Mouse (Mus musculus) G1E (cell line): ENCODE results near the gene Tex33. TPM values are rescaled to one million over a fixed set of nuclear protein-coding genes. Genes with fewer than 3 reads are reported as not detected.
"Not testable (repeated sequence)": the region's sequence is repeated elsewhere in the genome, so short reads cannot be mapped to it uniquely, and the experiment has no call there.

Source experiments
- ATAC-seq: 2 replicates; pipeline ENCODE4 v1.8.0; 2016; ENCODE audit warnings: mild to moderate bottlenecking; ENCODE audit not compliant: insufficient number of reproducible peaks, poor library complexity, low FRiP score, severe bottlenecking; ENCODE audit errors: extremely low read depth
- DNase-seq: peaks from one replicate; pipeline ENCODE4 v3.0.0; 2012; ENCODE audit warnings: low spot score
- H3K27me3 ChIP-seq: 2 replicates; pipeline ENCODE4 v1.6.1; 2012; ENCODE audit warnings: mild to moderate bottlenecking, low read length, inconsistent platforms; ENCODE audit not compliant: insufficient read depth
- H3K36me3 ChIP-seq: replicated peaks from 2 replicates; pipeline ENCODE3; 2012; ENCODE audit warnings: mild to moderate bottlenecking, inconsistent platforms
- H3K4me1 ChIP-seq: 2 replicates; pipeline ENCODE4 v1.6.1; 2012; ENCODE audit warnings: low read depth, low read length, inconsistent platforms, mixed read lengths; ENCODE audit not compliant: insufficient read depth
- H3K4me3 ChIP-seq: 2 replicates; pipeline ENCODE4 v1.5.1; 2012; ENCODE audit warnings: low read depth, mild to moderate bottlenecking, inconsistent platforms, low read length, moderate library complexity, mixed read lengths
- H3K9me3 ChIP-seq: replicated peaks from 2 replicates; pipeline ENCODE4 v1.6.1; 2012; ENCODE audit warnings: inconsistent platforms
- CTCF ChIP-seq: IDR thresholded peaks from 2 replicates; pipeline ENCODE4 v1.5.1; 2012; ENCODE audit warnings: low read depth, low read length, inconsistent platforms, mixed read lengths
- GATA1 ChIP-seq: IDR thresholded peaks from 2 replicates; pipeline ENCODE4 v1.6.1; 2012; ENCODE audit warnings: borderline replicate concordance, low read length, inconsistent platforms, mixed read lengths
- GATA2 ChIP-seq: IDR thresholded peaks from 2 replicates; pipeline ENCODE4 v1.6.1; 2012; ENCODE audit warnings: low read depth, low read length, inconsistent platforms, borderline replicate concordance
- POLR2AphosphoS5 ChIP-seq: IDR thresholded peaks from 2 replicates; pipeline ENCODE4 v1.6.1; 2012; ENCODE audit warnings: low read depth, low read length, inconsistent platforms; ENCODE audit not compliant: insufficient replicate concordance
- TAL1 ChIP-seq: conservative IDR thresholded peaks from 2 replicates; pipeline ENCODE4 v1.6.1; 2012; ENCODE audit warnings: low read depth, low read length, inconsistent platforms, mixed read lengths
- polyA plus RNA-seq: library from polyadenylated mRNA; stranded (reverse); fragments of >175 nt; gene quantifications from 2 replicates; pipeline ENCODE4 v1.2.3, GENCODE M21; 2012
- total RNA-seq, 2 experiments: library from RNA; stranded (forward) in 1 of 2; stranded (reverse) in 1 of 2; fragments of 200-1000 nt in 1 of 2; fragments of >200 nt in 1 of 2; fragmentation: Nextera tagmentation in 1 of 2; gene quantifications; 2 replicates each; pipeline ENCODE4 v1.2.3; 2014 to 2017

The Tex33 gene
- total and polyA plus RNA-seq, 3 experiments = 0.49 TPM; not detected in 2

- ATAC-seq = no peak
- DNase-seq = no peak
- Histone ChIP-seq H3K27me3 (peaks cover 56% of the 10 kb centered on the region), H3K36me3 (peaks cover 27% of the 10 kb centered on the region), H3K4me3 (no peak overlapping the region), H3K4me1 (peaks cover 13% of the 10 kb centered on the region), H3K9me3 (no peaks in the 10 kb centered on the region)
- TF ChIP-seq TAL1 (no peak), POLR2AphosphoS5 (no peak), CTCF (no peak), GATA1 (no peak), GATA2 (no peak)
These were observed 44.0 kb downstream of the Tex33 start for GRCm38 (mm10) chr15:78351586-78352165.

- ATAC-seq (no peak), DNase-seq (no peak)
- TF ChIP-seq GATA1 = no peak
- no peak for TF ChIP-seq GATA2
- no peak for TF ChIP-seq CTCF
- no peak for TF ChIP-seq POLR2AphosphoS5
- TF ChIP-seq TAL1 = no peak
- Histone ChIP-seq H3K9me3 (no peaks in the 10 kb centered on the region), H3K4me1 (peaks cover 26% of the 10 kb centered on the region), H3K27me3 (peaks cover 66% of the 10 kb centered on the region), H3K4me3 (no peak overlapping the region), H3K36me3 (peaks cover 76% of the 10 kb centered on the region)
These were observed 51.1 kb downstream of the Tex33 start for GRCm38 (mm10) chr15:78344567-78344966.

DNA sequence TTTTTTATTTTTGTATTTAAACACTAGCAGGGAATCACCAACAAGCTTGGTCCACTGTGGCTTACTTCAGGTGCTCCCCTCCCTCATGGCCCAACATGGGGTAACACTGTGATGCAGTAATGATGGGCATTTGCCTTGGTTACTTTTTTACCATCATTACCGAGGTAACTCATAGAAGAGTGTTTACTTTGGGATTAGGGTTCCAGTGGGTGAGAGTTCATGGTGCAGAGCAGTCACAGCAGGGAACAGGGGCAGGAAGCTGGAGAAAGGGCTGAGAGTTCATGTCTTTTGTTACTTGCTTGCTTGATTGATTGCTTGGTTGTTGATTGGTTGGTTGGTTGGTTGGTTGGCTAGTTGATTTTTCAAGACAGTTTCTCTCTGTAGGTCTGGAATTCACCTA, 52.0 kb downstream of the Tex33 start:
- H3K27me3 ChIP-seq = peaks cover 68% of the 10 kb centered on the region
- H3K36me3 ChIP-seq = peaks cover 79% of the 10 kb centered on the region
- DNase-seq = no peak
- ATAC-seq = no peak
- peaks cover 30% of the 10 kb centered on the region for H3K4me1 ChIP-seq
- no peak overlapping the region for H3K4me3 ChIP-seq
- TF ChIP-seq POLR2AphosphoS5 = no peak
- TF ChIP-seq GATA1 = no peak
- no peak for TF ChIP-seq GATA2
- no peak for TF ChIP-seq CTCF
- TF ChIP-seq TAL1 = no peak
- no peaks in the 10 kb centered on the region for H3K9me3 ChIP-seq

GRCm38 (mm10) chr15:78340919-78341318, 54.8 kb downstream of the Tex33 start:
- not testable (repeated sequence) for H3K9me3 ChIP-seq, H3K4me3 ChIP-seq, DNase-seq, ATAC-seq
- peaks cover 75% of the 10 kb centered on the region for H3K36me3 ChIP-seq
- H3K27me3 ChIP-seq = peaks cover 60% of the 10 kb centered on the region
- peaks cover 37% of the 10 kb centered on the region for H3K4me1 ChIP-seq

DNA sequence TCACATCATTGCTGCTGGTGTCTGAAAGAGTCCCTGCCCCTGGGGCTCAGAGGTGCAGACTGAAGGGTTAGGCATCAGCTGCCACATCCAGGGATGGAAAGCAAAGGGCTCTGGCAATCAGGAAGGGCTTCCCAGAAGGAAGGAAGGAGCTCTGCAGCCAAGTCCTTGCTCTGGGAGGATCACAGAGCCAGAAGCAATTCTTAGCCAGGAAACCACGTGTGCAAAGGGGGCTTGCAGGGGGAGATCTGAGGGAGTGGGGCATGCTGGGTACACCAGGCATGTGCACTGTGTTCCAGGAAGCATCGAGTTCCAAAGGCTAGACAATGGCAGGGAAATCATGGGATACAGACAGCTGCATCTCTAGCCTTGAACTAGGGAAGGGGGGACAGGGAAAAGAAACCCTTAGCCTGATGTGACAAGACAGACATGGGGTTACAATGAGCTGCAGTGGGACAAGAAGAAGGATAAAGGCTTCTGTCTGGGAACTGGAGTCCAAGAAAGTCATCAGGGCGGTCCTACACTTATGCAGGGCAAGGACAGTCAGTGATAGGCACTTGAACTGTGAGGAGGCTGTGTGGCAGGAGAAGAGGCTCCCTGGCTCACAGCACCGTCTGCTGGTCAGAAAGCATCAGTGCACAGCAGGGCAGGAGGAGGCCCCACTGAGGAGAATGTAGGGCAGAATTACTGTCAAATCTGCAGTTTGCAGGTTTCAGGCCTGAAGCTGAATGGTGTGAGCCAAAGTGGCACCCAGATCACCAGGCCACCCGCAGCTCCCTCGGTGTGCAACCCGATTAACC, 55.9 kb downstream of the Tex33 start:
- Histone ChIP-seq H3K36me3 (peaks cover 74% of the 10 kb centered on the region), H3K27me3 (peaks cover 63% of the 10 kb centered on the region), H3K4me1 (peaks cover 39% of the 10 kb centered on the region)
- not testable (repeated sequence) for H3K9me3 ChIP-seq, ATAC-seq, H3K4me3 ChIP-seq
- TF ChIP-seq CTCF = peak; percentile 96
- DNase-seq = peak; percentile 58

- peaks cover 69% of the 10 kb centered on the region for H3K4me1 ChIP-seq
- TF ChIP-seq GATA2 (no peak), CTCF (no peak), POLR2AphosphoS5 (no peak), TAL1 (no peak), GATA1 (no peak)
- H3K27me3 ChIP-seq = peaks cover 46% of the 10 kb centered on the region
- peaks cover 72% of the 10 kb centered on the region for H3K36me3 ChIP-seq
- no peak for DNase-seq
- H3K9me3 ChIP-seq = no peaks in the 10 kb centered on the region
- no peak for ATAC-seq
- H3K4me3 ChIP-seq = no peak overlapping the region
These were observed 61.3 kb downstream of the Tex33 start for GRCm38 (mm10) chr15:78334380-78334779.
